Mouse (Mus musculus): ENCODE measurements around the gene Zfp867.

The Zfp867 gene

DNA sequence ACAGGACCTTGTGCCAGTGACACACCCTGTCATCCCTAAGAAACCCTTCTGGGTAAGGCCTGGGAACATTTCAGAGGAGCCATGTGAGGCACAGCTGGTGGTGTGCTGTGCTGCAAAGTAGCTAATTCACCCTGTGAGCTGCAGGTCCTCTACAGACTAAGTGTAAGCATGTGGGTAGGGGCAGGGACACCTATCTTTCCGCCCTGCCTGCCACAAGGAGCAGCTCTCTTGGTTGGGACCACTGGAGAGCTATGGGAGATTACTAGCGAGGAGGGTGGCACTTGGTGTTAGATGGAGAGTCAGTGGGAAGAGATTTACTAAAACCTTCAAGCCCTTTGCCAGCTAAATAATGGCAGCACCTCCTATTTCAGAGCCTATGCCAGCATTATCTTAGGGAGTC lies 15.4 kb downstream of the Zfp867 start:
- DNase-seq, result no peak

DNA sequence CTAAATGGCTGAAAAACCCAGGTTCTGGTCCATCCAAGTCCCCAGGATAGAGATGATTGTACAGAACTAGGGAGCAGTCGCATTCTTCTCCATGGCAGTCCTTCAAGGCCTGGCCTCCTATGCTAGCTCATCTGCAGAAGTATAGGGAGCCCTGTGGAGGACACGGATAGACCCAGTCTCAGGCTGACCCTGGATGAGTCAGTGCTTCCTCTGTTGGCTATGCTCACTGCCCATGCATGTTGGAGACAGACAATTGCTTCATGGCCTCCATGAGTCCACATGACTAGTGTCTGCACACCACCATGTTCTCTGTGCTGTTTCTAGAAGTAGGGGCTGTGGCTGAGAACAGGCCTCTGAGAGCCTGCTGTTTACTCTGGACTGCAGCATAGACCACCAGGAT lies 15.9 kb downstream of the Zfp867 start:
- no peak for DNase-seq

DNA sequence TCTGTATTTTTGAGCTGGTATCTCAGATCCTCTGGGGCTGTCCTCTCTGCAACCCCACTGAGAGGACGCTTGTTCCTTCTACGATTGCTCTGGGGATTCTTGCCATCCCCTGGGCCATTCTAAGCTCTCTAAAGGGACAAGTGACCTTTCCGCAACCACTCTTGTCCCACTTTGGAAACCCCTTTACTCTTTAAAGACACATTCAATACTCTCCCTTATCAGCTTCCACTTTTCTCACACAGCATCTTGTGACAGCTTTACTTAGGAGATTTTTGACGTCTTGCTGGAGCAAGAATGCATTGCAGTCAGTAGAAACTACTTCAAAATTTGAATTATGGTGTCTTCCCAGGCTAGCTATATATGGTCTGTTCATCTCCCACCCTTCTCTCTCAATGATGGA lies 21.2 kb downstream of the Zfp867 start, which contains the start of gene Snap47:
Gene Snap47 (minus strand): TSS at position 101 of the 400 bp plus-strand sequence.
- no peak for DNase-seq

DNA sequence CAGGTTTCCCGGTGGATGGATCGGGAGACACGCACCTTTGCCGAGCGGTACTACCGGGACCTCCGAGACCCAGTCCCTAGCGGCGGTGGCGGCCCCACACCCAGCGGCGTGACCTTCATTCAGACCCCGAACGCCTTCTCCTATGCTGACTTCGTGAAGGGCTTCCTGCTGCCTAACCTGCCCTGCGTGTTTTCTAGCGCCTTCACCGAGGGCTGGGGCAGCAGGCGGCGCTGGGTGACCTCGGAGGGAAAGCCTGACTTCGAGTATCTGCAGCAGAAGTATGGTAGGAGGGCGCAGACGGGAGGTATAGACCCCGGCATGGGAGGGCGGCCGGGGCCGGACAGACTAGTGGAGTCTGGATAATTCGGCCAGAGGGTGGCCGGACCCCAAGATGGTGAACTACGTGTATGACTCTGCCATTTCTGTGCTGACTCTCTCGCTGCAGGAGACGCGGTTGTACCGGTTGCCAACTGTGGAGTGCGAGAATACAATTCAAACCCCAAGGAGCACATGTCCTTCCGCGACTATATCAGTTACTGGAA lies 22.0 kb downstream of the Zfp867 start:
- DNase-seq, result peak; percentile 43

DNA sequence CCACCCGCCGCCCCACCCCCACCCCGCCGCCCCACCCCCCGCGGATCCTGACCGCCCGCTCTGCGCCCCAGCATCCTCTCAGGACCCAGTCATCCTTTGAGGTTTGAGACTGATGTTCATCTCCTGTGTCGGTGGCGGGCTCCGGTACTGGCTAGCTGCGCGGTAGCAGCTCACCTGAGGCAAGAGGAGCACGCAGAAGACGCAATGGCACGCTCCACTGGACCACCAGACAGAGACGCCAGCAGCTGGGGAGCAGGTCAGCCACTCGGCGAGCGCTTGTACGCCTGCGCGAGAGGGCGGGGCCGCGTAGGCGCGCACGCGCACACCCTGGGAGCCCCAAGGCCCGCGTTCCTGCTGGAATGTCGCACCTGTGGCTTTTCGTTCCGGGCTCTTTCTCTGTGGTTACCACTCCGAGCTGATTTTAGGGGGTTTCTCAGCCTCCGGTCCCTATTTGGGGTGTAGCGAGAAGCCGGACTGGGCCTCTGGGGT lies 22.5 kb downstream of the Zfp867 start, which contains the start of gene Jmjd4:
Gene Jmjd4 (plus strand): TSS at position 305 of the 489 bp plus-strand sequence.
- peak; percentile 94 for DNase-seq

DNA sequence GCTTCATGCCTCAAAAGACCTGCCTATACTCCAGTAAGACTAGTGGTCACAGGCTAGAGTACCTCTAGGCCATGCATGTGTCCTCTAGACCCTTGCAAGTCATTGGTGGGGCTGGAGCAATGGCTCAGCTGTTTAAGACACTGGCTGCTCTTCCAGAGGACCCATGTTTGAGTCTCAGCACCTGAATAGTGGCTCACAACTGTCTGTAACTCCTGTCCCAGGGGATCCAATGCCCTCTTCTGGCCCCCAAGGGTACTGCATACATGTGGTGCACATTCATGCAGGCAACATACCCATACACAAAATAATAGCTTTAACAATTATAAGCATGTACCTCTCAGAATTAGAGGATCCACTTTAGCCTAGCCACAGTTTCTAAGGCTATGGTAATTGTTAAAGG lies 29.2 kb downstream of the Zfp867 start:
- no peak for DNase-seq

DNA sequence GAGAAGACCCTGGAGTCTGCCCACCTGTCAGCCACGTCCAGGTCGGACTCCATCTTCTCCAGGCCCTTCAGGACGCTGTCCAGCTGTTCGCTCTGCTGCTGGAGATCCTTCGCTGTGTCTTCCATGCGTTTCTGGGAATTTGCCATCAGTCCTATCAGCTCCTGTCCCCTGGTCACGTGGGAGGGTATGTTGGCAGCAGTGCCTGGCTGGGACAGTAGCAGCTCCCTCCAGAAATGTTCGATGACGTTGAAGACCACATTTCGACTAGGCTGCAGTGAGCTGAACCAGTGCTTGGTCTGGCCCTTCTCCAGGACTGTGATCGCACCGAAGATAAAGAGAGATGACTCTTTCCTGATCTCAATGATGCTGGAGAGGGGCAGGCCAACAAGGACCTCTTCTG lies 34.3 kb downstream of the Zfp867 start:
- DNase-seq, result no peak

DNA sequence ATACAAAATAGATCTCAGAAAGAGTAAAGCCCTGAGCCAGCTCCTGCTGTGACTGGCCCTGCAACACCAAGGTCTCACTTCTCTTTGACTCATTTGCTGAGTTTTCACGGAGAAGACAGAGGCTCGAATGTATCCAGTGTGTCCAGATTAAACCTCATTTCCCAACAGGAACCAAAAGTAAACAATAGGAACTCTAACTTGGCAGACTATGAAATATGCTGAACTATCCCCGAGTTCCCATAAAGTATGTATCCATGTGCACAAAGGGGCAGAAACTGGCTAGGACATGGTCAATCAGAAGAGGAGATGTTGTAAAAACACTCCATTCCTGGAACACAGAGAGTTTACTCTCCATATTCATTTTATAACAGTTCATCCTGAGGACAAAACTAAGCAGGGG lies 40.0 kb downstream of the Zfp867 start:
- DNase-seq, result no peak

DNA sequence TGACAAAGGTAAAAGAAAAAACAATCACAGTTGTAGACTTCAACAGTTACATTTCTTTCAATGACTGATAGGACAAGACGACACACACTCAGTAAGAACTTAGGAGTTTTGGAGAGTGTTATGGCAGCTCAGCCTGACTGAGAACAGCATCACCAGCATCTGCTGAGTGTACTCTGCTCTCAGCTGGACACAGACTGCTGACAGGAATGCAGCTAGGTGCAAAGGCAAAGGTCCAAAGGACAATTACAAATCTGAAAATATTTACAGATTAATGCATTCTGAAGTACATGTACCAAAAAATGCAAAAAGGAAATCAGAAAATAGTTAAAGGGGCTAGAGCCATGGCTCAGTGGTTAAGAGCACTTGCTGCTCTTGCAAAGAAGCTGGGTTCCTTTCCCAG lies 42.3 kb downstream of the Zfp867 start:
- DNase-seq, result no peak

DNA sequence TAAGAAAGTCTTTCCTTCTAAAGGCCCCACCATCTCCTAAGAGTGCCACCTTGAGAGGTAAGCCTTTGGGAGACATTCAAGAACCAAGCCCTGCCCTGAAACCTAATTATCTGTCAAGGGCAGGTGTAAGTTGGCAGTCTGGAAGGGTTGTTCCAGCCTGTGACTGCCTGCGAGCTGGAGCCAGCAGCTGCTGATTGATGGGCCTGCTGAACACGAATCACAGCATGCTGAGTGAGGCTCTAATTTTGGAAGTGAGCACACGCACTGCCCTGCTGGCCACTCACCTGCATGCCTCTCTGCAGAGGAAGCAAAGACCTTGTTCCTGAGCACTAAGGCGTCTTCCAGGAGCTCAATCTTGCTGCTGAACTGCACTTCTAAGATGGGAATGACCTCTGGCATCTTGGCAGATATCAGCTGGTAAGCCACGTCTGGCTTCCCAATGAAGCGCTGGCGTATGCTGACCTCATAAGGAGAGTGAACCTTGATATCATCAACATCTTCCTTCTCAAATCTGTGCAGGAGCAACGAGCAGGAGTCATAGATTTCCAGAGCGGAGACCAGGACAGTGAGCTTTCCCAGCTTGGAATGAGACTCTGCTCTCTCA lies 44.1 kb downstream of the Zfp867 start:
- DNase-seq, result peak; percentile 27

DNA sequence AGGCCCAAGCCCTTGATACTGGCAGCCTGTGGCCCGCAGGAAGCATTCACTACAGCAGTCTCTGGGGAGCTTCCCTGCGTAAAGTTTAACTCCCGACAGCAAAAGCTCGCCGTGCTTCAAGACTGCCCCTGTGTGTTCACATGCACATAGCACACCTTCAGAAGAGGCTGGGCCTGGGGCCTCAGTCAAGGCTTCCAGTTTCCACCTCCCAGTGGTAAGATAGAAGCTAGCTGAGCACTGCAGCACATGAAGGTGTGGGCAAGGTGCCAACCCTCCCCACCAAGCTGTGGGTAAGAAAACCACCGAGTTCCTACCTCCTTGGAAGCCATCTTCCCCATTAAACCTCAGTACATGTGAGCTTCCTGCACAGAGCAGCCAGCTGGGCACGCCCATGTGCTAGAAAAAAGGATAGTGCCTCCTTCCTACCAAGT lies 46.6 kb downstream of the Zfp867 start:
- no peak for DNase-seq

DNA sequence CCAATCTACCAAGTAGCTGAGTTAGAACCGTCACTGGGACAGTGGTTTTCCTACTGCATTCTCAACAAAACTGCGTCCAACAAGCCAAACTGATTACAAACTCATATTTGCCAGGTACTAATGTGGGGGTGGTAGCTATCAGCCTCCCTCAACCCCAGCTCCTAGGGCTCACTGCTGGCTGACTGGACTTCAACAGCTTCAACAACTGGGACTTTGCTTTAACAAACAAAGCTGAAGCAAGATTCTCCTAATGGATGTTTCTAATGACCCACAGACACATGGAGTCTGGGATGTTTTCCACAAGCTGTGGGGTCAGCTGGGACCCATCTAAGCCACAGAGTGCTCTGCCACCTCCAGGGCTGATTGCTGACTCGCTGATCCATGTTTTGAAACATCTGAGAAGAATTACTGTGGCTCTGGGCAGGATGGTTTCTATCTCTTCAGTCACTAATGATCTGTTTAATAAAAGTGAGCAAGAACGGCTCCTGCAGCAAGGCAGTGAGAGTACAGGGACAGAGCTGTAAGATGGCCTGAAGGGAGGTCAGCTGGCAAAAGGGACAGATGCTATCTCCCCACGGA lies 49.2 kb downstream of the Zfp867 start:
- no peak for DNase-seq

DNA sequence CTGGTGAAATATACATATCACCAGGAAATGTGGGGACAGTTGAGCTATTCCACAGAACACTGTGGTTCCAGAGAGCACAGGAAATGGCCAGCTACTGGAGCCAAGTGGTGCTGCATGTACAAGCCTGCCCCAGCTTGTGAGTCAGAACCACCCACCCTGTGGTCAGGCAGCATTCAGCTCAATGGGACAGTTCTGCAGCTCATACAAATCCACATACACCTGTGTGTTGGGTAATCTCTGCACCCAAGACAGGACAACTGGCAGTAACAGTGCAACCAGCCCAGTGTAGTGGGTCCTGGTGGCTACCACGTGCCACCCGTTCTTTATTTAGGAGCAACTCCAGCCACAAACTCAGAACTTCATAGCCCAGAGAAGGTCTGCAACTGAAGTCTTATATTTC lies 50.3 kb downstream of the Zfp867 start:
- no peak for DNase-seq

DNA sequence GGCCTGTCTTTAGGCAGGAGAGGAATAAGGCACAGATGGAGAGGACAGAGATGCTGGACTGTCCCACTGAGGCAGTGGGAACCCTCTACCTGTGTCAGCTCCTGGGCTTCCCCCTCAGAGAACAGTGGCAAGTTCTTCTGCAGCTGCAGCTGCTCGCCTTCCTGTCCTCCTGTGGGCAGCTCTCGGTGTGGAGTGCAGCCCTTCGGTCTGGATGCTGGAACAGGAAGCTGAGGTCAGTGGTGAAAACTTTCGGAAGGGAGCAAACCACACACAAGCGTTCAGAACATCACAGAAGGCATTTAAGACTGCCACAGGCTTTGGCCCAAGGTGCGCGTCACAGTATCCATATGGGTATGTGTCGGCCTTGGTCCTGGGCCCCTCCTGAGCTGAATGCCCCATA lies 50.8 kb downstream of the Zfp867 start:
- DNase-seq, result no peak

DNA sequence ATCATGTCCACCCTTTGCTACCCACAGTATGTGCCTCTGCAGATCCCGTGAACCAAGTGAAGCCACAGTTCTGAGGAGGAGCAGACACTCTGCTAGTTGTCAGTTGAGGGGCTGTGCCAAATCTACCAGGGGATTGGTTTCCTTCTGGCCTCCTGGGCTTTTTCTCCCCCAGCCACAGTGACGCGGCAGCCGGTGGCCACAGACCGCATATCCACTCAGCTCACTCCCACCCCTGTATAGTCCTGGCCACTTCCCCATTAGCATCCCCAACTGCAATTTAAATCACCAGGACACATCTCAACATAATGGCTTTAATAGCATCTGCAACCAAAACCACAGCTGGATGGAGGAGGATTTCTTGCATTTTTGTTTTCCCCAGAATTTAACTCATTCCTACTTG lies 53.6 kb downstream of the Zfp867 start:
- no peak for DNase-seq

DNA sequence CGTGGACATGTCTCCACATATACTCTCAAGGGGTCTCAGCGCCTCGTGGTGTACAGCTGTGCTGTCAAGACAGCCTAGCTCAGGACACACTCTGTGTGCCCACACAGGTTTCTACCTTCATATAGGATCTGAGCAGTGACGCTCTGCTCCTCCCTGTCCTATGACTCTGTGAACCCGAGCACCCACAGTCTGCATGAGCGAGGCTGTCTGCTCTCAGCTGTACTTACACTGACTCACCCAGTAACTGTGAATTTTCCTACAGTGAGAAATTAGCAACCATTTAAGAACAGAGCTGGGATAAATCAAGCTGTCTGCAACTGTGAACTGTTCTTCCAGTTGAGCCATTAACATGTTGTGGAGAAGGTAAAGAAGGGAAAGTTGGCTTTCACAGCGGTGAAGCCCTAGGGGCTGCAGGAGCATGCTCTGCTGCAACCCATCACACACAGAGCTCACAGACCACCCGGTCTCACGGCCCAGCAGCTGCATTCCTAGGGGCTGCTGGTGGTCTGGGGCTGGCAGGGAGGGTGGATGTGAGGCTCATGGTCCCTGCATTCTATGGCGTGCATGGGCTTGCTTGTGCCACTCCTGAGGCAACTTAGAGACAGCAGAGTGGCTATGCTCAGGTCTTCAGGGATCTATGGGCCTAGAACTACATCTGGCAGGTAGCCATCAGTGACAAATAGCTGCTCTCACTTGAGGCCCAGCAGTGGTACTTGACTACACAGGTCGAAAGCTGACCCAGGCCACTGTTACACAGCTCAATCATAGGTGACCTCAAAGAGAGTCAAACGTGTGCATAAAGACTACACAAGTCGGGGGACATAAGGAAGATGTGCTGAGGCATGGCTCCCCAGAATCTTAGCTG lies 59.0 kb downstream of the Zfp867 start:
- no peak for DNase-seq

DNA sequence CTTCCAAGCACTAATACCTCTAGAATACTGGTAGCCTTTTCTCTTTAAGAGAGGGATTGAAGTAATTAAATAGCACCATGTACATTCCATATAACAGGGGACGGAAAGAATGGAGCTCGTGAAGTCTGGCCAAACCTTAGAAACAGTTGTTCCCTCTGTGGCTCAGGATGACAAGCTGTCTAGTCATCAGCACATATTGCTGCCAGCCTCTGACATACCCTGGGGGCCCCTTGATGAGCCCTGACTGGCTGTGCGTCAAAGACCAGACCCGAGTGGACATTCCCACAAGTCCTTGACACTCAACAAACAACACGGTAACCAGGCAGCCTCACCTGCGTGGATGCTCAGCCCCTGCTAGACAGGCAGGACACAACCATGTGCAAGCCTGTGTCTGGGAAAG lies 60.2 kb downstream of the Zfp867 start:
- DNase-seq, result no peak

Data from cerebellum, adult 9-11 months (tissue).